Mouse (Mus musculus): ENCODE data around the gene Ccng2. TPM values are rescaled to one million over a fixed set of nuclear protein-coding genes. Genes with fewer than 3 reads are reported as not detected.

Ccng2 gene
- polyA plus RNA-seq, 1 experiment from 2014 or later, result 124 TPM

GRCm38 (mm10) chr5:93265164-93265800 lies 1.8 kb upstream of the Ccng2 start:
- Histone ChIP-seq H3K36me3 (replicated peaks) (peaks cover 6% of the 10 kb centered on the region), H3K27ac (no peak overlapping the region), H3K4me2 (no peak overlapping the region), H3K4me1 (peaks cover 19% of the 10 kb centered on the region), H3K9ac (no peak overlapping the region), H3K4me3 (replicated peaks) (no peak overlapping the region), H3K27me3 (no peaks in the 10 kb centered on the region), H3K9me3 (no peaks in the 10 kb centered on the region)
- ATAC-seq (ENCODE audit: low FRiP score), result no peak
- WGBS, result 90% methylated on average over 7 of the region's 7 CpGs

DNA sequence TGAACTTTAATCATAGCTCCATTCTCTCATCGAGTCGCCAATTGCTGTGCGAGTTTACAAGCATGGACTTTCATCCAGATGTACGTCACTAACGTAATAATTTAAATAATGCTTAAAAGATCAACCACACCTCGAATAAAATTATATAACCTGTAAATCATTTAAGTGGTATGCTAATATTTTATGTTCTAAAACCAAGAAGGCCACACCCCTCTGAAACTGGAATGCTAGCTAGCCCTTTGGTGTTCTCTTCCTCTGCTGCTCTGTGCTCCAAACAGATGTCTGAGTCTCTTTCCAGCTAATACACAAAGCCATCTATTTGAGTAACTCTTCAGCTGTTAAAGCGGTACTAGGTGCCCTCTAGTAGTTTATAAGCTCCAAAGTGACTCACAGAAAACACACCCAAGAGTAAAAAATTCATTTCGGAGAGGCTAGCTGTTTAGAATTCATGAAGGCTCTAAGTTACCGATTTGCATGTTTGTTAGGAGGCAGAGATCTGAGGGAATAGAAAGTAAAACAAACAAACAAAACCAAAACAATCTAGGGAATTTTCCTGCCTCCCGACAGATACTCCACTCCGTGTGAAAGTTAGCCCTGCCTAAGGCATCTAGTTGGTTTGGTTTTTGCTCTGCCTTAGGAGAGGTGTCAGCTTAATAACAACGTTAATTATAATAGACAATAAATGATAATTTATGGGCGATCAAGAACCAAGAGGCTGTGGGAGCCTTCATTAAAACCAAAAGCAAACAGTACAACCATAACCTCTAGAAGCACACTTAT lies 1.1 kb upstream of the Ccng2 start:
- Histone ChIP-seq H3K4me1 (peaks cover 19% of the 10 kb centered on the region), H3K36me3 (replicated peaks) (peaks cover 10% of the 10 kb centered on the region), H3K27ac (no peak overlapping the region), H3K27me3 (no peaks in the 10 kb centered on the region), H3K9ac (0 out of 2 replicates have a peak overlapping the region, but pooled peaks have one; percentile 51), H3K4me3 (replicated peaks) (no peak overlapping the region), H3K4me2 (peak overlapping the region; percentile 53), H3K9me3 (no peaks in the 10 kb centered on the region)
- no peak for ATAC-seq (ENCODE audit: low FRiP score)
- 75% methylated on average over 13 of the region's 13 CpGs for WGBS

DNA sequence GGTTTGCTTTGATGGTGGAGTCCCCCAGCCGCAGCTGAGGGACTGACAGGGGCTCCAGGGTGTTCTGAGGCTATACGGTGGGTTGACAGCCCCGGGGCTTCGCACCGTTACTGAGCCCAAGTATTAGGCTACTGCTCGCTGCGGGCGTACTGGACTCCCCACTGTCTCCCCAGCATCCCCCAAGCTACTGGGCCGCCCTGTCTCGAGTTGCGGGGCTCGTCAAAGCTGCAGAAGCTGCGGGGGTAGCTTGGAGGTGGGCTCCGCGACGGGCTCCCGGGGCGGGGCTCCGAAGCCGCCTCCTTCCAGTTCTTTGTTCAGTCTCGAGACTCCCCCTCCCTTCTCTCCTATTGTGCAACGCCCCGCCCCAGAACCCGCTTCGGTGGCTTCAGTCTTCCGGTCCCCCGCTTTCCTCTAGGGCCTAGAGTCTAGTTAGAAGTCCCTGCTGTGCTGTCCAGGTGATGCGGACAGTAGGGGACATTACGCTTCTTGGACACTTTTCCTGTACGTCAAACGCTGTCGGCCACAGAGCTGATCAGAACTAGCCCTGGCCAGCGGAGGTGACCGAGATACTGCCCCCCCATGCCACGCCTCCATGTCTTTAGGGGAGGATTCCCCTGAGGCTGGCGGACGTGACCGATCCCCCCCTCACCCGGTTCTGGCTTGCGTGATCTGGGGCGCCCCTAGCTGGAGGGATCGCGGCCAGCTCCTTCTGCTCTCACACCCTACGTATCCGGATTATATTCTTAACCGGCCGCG lies 972 bp downstream of the Ccng2 start:
- peaks cover 19% of the 10 kb centered on the region for H3K4me1 ChIP-seq
- under 1% methylated on average over 48 of the region's 48 CpGs for WGBS

GRCm38 (mm10) chr5:93270095-93270494 lies 3.0 kb downstream of the Ccng2 start:
- whole genome bisulfite sequencing, result 54% methylated on average over 7 of the region's 7 CpGs
- Histone ChIP-seq H3K4me3 (replicated peaks) (peak overlapping the region; percentile 92), H3K9me3 (no peaks in the 10 kb centered on the region), H3K36me3 (replicated peaks) (peaks cover 50% of the 10 kb centered on the region), H3K4me2 (peak overlapping the region; percentile 56), H3K4me1 (peaks cover 19% of the 10 kb centered on the region), H3K9ac (no peak overlapping the region; the same call in 1 of the 2 replicates), H3K27ac (no peak overlapping the region; the same call in 1 of the 2 replicates), H3K27me3 (no peaks in the 10 kb centered on the region)
- no peak for ATAC-seq (ENCODE audit: low FRiP score)

More for the DNA sequence above, 972 bp downstream of the Ccng2 start:
- peak overlapping the region; percentile 92 for H3K4me3 ChIP-seq (replicated peaks)
- peak; percentile 82 for ATAC-seq (ENCODE audit: low FRiP score)
- H3K27ac ChIP-seq, result peak overlapping the region; percentile 97
- H3K9ac ChIP-seq, result peak overlapping the region; percentile 92
- no peaks in the 10 kb centered on the region for H3K9me3 ChIP-seq
- H3K4me2 ChIP-seq, result peak overlapping the region; percentile 56
- H3K36me3 ChIP-seq (replicated peaks), result peaks cover 30% of the 10 kb centered on the region
- H3K27me3 ChIP-seq, result no peaks in the 10 kb centered on the region

DNA sequence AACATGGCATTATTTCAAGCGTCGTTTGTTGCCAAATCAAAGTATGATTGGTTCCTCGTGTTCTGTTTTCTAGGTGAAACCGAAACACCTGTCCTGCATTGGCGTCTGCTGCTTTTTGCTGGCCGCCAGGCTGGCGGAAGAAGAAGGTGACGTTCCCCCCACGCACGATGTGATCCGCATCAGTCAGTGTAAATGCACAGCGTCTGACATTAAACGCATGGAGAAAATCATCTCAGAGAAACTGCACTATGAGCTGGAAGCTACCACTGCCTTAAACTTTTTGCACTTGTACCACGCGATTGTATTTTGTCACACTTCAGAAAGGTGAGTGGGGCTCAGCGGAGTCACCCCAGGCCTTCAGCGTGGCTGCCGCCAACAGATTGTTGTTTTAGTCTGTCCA lies 3.7 kb downstream of the Ccng2 start:
- peaks cover 19% of the 10 kb centered on the region for H3K4me1 ChIP-seq
- no peaks in the 10 kb centered on the region for H3K9me3 ChIP-seq
- no peak overlapping the region for H3K9ac ChIP-seq
- ATAC-seq (ENCODE audit: low FRiP score), result no peak
- 97% methylated on average over 18 of the region's 18 CpGs for WGBS
- peaks cover 57% of the 10 kb centered on the region for H3K36me3 ChIP-seq (replicated peaks)
- H3K27ac ChIP-seq, result no peak overlapping the region
- no peak overlapping the region for H3K4me3 ChIP-seq (replicated peaks)
- no peak overlapping the region for H3K4me2 ChIP-seq
- no peaks in the 10 kb centered on the region for H3K27me3 ChIP-seq

DNA sequence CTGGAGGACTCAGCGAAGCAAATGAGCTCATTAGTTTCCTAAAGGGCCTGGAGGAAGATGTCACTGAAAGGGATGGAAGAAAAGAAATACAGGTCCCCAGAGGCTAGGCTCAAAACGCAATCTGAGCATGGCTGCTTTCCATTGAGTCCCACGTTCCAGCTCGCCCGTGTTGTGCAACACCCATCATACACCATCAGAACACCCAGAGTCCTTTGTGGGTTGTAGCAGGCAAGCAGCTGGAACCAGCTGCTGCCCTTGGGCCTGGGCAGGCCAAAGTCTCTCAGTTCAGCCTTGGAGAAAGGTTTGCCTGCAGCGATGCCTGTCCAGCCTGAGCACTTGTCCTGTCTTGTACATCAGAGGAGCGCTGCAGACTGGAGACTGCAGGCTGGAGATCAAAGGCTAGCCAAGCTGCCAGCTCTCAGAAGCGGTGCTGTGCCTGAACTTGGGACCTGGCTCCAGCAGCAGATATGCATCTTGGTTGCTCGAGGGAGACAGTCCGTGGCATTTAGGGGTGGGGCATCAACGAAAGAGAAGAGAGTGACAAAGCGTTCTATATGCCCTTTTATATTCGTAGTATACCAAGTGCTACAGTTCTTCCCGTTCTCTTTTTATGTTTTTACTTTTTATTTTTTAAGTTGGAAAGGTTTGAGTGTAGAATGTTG lies 15.5 kb downstream of the Ccng2 start:
- Histone ChIP-seq H3K9ac (no peak overlapping the region), H3K4me3 (replicated peaks) (no peak overlapping the region), H3K27ac (no peak overlapping the region), H3K36me3 (replicated peaks) (0 out of 2 replicates have a peak, but pooled peaks cover under 1% of the 10 kb centered on the region), H3K9me3 (no peaks in the 10 kb centered on the region), H3K4me2 (no peak overlapping the region), H3K27me3 (no peaks in the 10 kb centered on the region), H3K4me1 (no peaks in the 10 kb centered on the region)
- WGBS, result 86% methylated on average over 14 of the region's 14 CpGs
- ATAC-seq (ENCODE audit: low FRiP score), result no peak

- no peaks in the 10 kb centered on the region for H3K4me1 ChIP-seq
- no peaks in the 10 kb centered on the region for H3K27me3 ChIP-seq
- no peak overlapping the region for H3K27ac ChIP-seq
- WGBS, result 84% methylated on average over 7 of the region's 7 CpGs
- H3K9me3 ChIP-seq, result no peaks in the 10 kb centered on the region
- no peak overlapping the region for H3K4me3 ChIP-seq (replicated peaks)
- no peaks in the 10 kb centered on the region for H3K36me3 ChIP-seq (replicated peaks)
- H3K9ac ChIP-seq, result no peak overlapping the region
- no peak for ATAC-seq (ENCODE audit: low FRiP score)
- H3K4me2 ChIP-seq, result no peak overlapping the region
Measured at GRCm38 (mm10) chr5:93283109-93283508, 16.1 kb downstream of the Ccng2 start.

DNA sequence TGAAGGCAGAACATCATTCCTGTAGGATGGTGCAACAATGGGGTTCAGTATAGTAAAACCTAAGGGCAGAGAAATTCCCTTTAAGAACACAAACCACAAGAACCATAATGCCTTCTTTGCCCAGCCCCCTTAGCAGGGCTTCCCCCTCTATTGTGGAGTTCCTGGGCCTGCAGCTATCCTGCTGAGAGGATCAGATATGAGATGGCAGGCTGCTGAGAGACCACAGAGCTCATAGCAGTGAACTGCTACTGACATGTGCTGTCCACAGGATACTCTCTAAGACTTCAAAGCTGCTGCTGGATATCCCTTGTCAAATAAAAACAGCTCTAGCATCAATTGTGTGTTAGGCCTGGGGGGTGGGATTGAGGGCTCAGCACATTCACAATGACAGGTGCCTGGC lies 21.5 kb downstream of the Ccng2 start:
- no peaks in the 10 kb centered on the region for H3K36me3 ChIP-seq (replicated peaks)
- H3K9me3 ChIP-seq, result peaks cover 8% of the 10 kb centered on the region
- no peak overlapping the region for H3K4me3 ChIP-seq (replicated peaks)
- H3K4me2 ChIP-seq, result no peak overlapping the region
- no peak overlapping the region for H3K27ac ChIP-seq
- no peak overlapping the region for H3K9ac ChIP-seq
- no peak for ATAC-seq (ENCODE audit: low FRiP score)
- peaks cover 3% of the 10 kb centered on the region; the same call in 1 of the 2 replicates for H3K4me1 ChIP-seq
- H3K27me3 ChIP-seq, result no peaks in the 10 kb centered on the region

DNA sequence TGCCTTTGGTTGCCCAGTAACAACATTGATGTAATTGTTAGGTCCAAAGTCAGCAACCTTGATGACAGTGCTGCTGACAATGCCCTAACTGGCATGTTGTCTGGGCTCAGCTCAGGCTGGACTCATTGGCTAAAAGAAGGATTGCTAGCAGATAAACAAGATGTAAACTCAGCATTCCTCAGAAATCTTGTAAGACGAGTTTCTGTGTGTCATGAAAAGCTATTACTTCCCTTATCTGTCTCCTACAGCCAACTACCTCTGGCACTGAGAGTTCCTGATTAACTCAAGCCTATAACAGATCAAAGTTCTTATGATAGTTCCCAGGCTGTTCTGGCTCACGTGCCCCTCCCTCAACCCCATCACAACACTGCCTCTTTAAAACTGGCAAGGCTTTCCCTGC lies 23.2 kb downstream of the Ccng2 start:
- Histone ChIP-seq H3K9ac (no peak overlapping the region), H3K9me3 (peaks cover 8% of the 10 kb centered on the region), H3K27ac (no peak overlapping the region), H3K4me2 (no peak overlapping the region), H3K4me1 (peaks cover 3% of the 10 kb centered on the region; the same call in 1 of the 2 replicates), H3K4me3 (replicated peaks) (no peak overlapping the region), H3K27me3 (no peaks in the 10 kb centered on the region), H3K36me3 (replicated peaks) (no peaks in the 10 kb centered on the region)
- no peak for ATAC-seq (ENCODE audit: low FRiP score)
- WGBS, result 51% methylated on average over 2 of the region's 2 CpGs

GRCm38 (mm10) chr5:93296341-93296746 lies 29.3 kb downstream of the Ccng2 start:
- Histone ChIP-seq H3K4me1 (no peaks in the 10 kb centered on the region), H3K27ac (no peak overlapping the region), H3K9me3 (peaks cover 8% of the 10 kb centered on the region), H3K4me3 (replicated peaks) (no peak overlapping the region), H3K27me3 (no peaks in the 10 kb centered on the region), H3K4me2 (no peak overlapping the region), H3K36me3 (replicated peaks) (no peaks in the 10 kb centered on the region), H3K9ac (no peak overlapping the region)
- WGBS, result 86% methylated on average over 5 of the region's 5 CpGs
- no peak for ATAC-seq (ENCODE audit: low FRiP score)

DNA sequence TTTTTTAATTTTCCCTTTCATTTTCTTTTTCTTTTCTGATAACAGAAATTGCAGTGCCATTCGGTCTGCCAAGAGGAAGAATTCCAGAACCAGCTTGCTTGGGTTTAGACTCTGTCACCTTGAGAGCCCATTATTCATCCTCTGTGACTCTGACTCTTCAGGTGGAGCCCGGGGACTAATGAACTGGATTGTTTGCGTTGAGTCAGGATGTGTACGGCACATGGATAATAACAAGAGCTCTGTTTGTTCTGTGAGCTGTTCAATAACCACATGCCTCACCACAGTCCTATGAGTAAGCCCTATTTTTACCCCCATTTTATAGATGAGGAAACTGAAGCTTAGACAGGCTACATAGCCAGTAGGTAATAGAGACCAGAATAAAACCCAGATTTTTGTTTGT lies 29.7 kb downstream of the Ccng2 start:
- Histone ChIP-seq H3K9me3 (peaks cover 8% of the 10 kb centered on the region), H3K4me2 (no peak overlapping the region), H3K4me1 (no peaks in the 10 kb centered on the region), H3K27ac (no peak overlapping the region), H3K4me3 (replicated peaks) (no peak overlapping the region), H3K9ac (no peak overlapping the region), H3K27me3 (no peaks in the 10 kb centered on the region), H3K36me3 (replicated peaks) (no peaks in the 10 kb centered on the region)
- 82% methylated on average over 4 of the region's 4 CpGs for WGBS
- ATAC-seq (ENCODE audit: low FRiP score), result no peak

DNA sequence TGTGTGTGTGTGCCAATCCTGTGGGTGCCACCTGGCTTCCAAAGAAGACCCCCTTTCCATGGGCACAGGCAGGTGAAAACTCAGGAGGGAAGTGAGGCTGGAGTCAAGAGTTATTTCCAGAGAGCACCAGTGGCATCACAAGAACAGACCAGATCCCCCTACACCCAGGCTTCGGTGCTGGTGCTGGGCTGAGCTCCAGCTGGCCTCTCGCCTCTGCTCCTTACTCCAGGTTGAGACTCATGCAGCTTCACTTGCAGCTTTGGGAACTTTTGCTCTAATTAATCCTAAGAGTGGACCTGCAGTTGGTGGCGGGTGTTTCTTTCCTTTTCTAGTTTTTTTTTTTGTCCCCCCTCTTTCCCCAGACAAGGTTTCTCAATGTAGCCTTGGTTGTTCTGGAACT lies 30.3 kb downstream of the Ccng2 start:
- H3K9ac ChIP-seq, result no peak overlapping the region
- H3K4me2 ChIP-seq, result no peak overlapping the region
- H3K27me3 ChIP-seq, result no peaks in the 10 kb centered on the region
- H3K36me3 ChIP-seq (replicated peaks), result no peaks in the 10 kb centered on the region
- no peak overlapping the region for H3K4me3 ChIP-seq (replicated peaks)
- no peaks in the 10 kb centered on the region for H3K4me1 ChIP-seq
- H3K27ac ChIP-seq, result no peak overlapping the region
- peaks cover 8% of the 10 kb centered on the region for H3K9me3 ChIP-seq
- WGBS, result 85% methylated on average over 3 of the region's 3 CpGs
- no peak for ATAC-seq (ENCODE audit: low FRiP score)

Data from forebrain, embryonic 12.5 days (tissue).